Mouse (Mus musculus) forebrain, embryonic 15.5 days (tissue): ENCODE results near the gene Arih1. TPM values are rescaled to one million over a fixed set of nuclear protein-coding genes. Genes with fewer than 3 reads are reported as not detected.

ENCODE experiments used
- ATAC-seq: fragments of 200-750 bp; cut with Nextera tagmentation; replicated peaks from 2 replicates; pipeline ENCODE4 v1.8.0; 2017; ENCODE audit warnings: mild to moderate bottlenecking, moderate TSS enrichment, moderate library complexity
- H3K27ac ChIP-seq: fragments of 300-500 bp; sonication (generic); replicated peaks from 2 replicates; pipeline ENCODE4 v1.5.1; 2015; ENCODE audit warnings: mild to moderate bottlenecking, inconsistent platforms
- H3K27me3 ChIP-seq: fragments of 300-500 bp; sonication (generic); 2 replicates; pipeline ENCODE4 v1.6.1; 2015; ENCODE audit warnings: inconsistent platforms
- H3K36me3 ChIP-seq: fragments of 300-500 bp; sonication (generic); 2 replicates; pipeline ENCODE4 v1.6.1; 2015; ENCODE audit warnings: mild to moderate bottlenecking, inconsistent platforms
- H3K4me1 ChIP-seq: fragments of 300-500 bp; sonication (generic); 2 replicates; pipeline ENCODE4 v1.6.1; 2015; ENCODE audit warnings: inconsistent platforms
- H3K4me2 ChIP-seq: fragments of 300-500 bp; sonication (generic); replicated peaks from 2 replicates; pipeline ENCODE4 v1.6.1; 2015; ENCODE audit warnings: mild to moderate bottlenecking, inconsistent platforms
- H3K4me3 ChIP-seq: fragments of 300-500 bp; sonication (generic); 2 replicates; pipeline ENCODE4 v1.5.1; 2015; ENCODE audit warnings: mild to moderate bottlenecking, inconsistent platforms
- H3K9ac ChIP-seq: fragments of 300-500 bp; sonication (generic); replicated peaks from 2 replicates; pipeline ENCODE4 v1.6.1; 2015; ENCODE audit warnings: mild to moderate bottlenecking, inconsistent platforms
- H3K9me3 ChIP-seq: fragments of 300-500 bp; sonication (generic); 2 replicates; pipeline ENCODE4 v1.6.1; 2016; ENCODE audit warnings: inconsistent platforms
- WGBS: fragments of 180-500 bp; shearing (Covaris S2); methylation state at CpG from one replicate; pipeline ENCODE4 v1.1.7; 2015; ENCODE audit warnings: mixed read lengths; 5-methylcytosine and 5-hydroxymethylcytosine counted together
- polyA plus RNA-seq: library from polyadenylated mRNA; unstranded; fragments of >200 nt; fragmentation: Nextera tagmentation; extraction: Ambion mirVana; gene quantifications from 2 replicates; pipeline ENCODE4 v1.2.1, GENCODE M21; 2015

The Arih1 gene
- polyA plus RNA-seq, 1 experiment from 2014 or later = 18.8 TPM

DNA sequence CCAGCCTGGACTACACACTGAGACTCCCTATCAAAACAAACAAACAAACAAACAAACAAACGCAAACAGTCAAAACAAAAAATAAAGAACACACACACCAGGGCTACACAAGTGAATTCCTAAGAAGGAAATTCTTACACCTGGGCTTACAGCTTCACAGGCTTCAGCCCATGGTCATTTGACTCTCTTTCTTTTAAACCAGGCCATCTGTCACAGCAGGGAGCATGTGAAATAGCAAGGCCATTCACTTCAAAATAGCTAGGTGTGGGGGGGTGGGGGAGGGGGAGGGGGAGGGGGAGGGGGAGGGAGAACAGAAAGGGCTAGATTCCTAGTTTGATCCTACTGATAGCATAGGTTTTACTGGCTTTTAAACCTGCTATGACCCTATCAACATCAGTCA lies 21.7 kb upstream of the Arih1 start:
- ATAC-seq = no peak
- Histone ChIP-seq H3K36me3 (no peaks in the 10 kb centered on the region), H3K27me3 (no peaks in the 10 kb centered on the region), H3K4me2 (no peak overlapping the region), H3K9me3 (no peaks in the 10 kb centered on the region), H3K9ac (no peak overlapping the region), H3K4me1 (no peaks in the 10 kb centered on the region), H3K4me3 (no peak overlapping the region), H3K27ac (no peak overlapping the region)
- 71% methylated on average over 1 of the region's 1 CpGs for WGBS

DNA sequence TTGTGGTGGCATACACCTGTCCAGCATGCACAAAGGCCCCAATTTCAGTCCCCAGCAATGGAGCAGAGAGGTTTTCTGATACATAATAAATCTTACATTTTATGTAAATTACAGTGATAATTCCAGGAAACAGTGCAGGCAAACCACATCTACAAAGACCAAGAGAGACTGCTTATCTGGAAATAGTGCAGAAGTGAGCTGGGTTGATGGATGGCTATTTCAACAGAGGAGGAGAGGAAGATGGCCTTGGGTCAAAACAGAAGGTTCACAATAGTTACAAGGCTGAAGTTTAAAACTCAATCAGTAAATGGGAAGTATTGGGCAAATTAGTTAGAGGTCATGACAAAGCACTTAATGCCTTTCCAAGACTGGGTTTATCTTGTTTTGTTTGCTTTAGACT lies 913 bp upstream of the Arih1 start:
- Histone ChIP-seq H3K4me3 (peak overlapping the region; percentile 96), H3K36me3 (no peaks in the 10 kb centered on the region), H3K27me3 (no peaks in the 10 kb centered on the region), H3K4me2 (peak overlapping the region; percentile 57), H3K9ac (peak overlapping the region; percentile 98), H3K27ac (peak overlapping the region; percentile 99), H3K9me3 (no peaks in the 10 kb centered on the region), H3K4me1 (peaks cover 29% of the 10 kb centered on the region)
- ATAC-seq = no peak

DNA sequence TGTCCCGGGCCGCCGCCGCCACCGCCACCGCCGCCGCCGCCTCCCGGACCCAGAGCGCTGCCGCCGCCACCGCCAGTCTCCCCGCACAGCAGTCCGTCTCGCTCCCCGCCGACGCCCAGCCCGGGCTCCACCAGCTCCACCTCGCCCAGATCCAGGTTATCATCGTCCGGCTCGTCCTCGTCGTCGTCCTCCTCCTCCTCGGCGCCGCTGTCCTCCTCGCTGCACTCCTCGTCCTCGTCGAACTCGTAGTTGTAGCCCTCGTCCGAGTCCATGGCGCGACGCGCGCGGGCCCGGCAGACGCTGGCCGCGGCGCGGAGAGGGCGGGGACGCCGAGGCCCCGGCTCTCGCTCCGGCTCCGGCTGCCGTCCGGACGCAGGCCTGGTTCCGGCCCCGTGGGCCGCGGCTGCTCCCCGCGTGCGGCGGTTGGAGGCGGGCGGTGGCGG lies 321 bp downstream of the Arih1 start:
- H3K36me3 ChIP-seq = no peaks in the 10 kb centered on the region
- no peaks in the 10 kb centered on the region for H3K27me3 ChIP-seq
- H3K4me2 ChIP-seq = peak overlapping the region; percentile 80
- WGBS = under 1% methylated on average over 61 of the region's 71 CpGs
- no peaks in the 10 kb centered on the region for H3K9me3 ChIP-seq
- peak overlapping the region; percentile 99 for H3K27ac ChIP-seq
- peak; percentile 82 for ATAC-seq
- H3K9ac ChIP-seq = peak overlapping the region; percentile 98
- H3K4me3 ChIP-seq = peak overlapping the region; percentile 96
- H3K4me1 ChIP-seq = peaks cover 37% of the 10 kb centered on the region

DNA sequence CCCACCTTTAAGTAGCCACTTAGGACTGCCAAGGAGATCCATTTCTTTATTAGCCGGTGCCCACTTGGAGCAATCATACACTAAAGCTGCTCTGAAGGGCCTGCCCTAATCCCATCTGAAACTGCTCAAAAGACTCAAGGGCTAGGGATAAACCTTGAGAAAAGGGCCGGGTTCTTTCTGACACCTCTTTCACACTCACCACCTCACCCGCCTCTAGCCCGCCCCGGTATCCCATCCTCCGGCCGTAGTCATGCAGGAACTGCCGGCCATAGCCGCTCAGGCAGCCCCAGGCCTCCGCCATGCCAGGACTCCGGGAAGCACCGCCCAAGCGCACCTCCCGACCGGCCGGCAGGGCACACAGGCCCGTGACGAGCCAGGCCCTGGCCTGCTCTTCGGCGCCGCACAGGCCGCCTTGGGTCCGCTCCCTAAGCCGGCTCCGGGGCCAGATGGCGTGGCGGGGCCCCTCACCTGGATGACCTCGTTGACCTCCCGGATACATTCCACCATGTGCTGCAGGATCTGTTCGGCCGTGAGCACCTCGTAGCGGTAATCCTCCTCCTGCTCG lies 825 bp downstream of the Arih1 start:
- Histone ChIP-seq H3K4me3 (peak overlapping the region; percentile 96), H3K27ac (peak overlapping the region; percentile 99), H3K4me2 (peak overlapping the region; percentile 80), H3K4me1 (peaks cover 37% of the 10 kb centered on the region), H3K27me3 (no peaks in the 10 kb centered on the region), H3K9me3 (no peaks in the 10 kb centered on the region), H3K9ac (peak overlapping the region; percentile 98), H3K36me3 (no peaks in the 10 kb centered on the region)
- under 1% methylated on average over 34 of the region's 34 CpGs for WGBS
- peak; percentile 38 for ATAC-seq

DNA sequence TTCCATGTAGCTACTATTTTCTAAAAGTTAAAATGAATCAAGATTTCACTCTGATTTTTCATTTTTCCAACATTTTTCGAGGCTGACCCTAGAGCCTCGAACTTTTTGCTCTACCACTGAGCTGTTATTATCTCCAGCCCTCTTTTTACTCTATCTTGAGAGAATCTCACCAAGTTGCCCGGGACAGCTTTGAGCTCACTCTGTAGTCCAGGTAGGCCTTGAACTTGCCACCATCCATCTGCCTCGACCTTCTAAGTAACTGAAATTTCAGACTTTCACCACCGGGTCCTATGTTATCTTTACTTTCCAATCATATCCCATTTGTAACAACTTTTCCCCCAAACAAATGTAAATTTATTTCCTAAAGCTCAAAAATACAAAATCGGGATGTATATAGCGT lies 1.7 kb downstream of the Arih1 start:
- H3K9ac ChIP-seq = peak overlapping the region; percentile 98
- H3K27ac ChIP-seq = no peak overlapping the region
- ATAC-seq = no peak
- H3K36me3 ChIP-seq = no peaks in the 10 kb centered on the region
- peaks cover 39% of the 10 kb centered on the region for H3K4me1 ChIP-seq
- peak overlapping the region; percentile 80 for H3K4me2 ChIP-seq
- H3K4me3 ChIP-seq = peak overlapping the region; percentile 96
- WGBS = 18% methylated on average over 7 of the region's 7 CpGs
- H3K9me3 ChIP-seq = no peaks in the 10 kb centered on the region
- H3K27me3 ChIP-seq = no peaks in the 10 kb centered on the region

DNA sequence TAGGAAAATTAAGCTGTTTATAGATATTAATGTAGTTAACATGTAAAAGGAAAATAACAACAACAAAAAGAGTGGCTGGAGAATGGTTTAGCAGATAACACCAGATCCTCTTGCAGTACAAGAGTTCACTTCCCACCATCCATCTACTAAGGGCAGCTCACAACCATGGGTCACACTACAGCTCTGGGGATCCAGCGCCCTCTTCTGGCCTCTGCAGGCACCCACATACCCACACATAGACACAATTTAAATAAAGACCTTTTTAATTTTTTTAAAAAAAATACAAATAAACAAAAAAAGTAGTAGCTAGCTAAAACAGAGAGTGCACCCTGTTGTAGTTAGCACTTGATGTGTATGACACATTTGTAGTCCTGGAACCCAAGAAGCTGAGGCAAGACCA lies 4.0 kb downstream of the Arih1 start:
- WGBS = 29% methylated on average over 1 of the region's 1 CpGs
- Histone ChIP-seq H3K27ac (no peak overlapping the region), H3K9ac (no peak overlapping the region), H3K9me3 (no peaks in the 10 kb centered on the region), H3K4me2 (no peak overlapping the region), H3K36me3 (no peaks in the 10 kb centered on the region), H3K4me1 (peaks cover 47% of the 10 kb centered on the region), H3K27me3 (no peaks in the 10 kb centered on the region), H3K4me3 (no peak overlapping the region)
- no peak for ATAC-seq

DNA sequence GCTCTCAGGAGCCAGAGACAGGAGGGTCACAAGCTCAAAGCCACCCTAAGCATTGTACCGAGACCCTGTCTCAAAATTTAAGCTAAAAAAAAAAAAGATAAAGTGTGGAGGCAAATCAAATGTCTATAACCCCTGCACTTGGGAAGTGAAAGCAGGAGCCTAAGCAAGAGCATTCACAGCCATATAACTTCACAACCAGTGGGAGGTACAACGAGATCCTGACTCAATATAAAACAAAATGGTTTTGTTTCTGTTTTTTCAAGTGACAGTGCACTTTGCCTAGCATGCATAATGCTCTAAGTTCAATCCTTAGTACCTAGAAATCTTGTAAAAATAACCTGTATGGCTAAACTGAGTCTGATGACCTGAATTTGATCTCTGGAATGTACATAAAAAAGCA lies 9.8 kb downstream of the Arih1 start:
- H3K9ac ChIP-seq = no peak overlapping the region
- peaks cover 29% of the 10 kb centered on the region for H3K4me1 ChIP-seq
- no peak overlapping the region for H3K4me3 ChIP-seq
- WGBS = 93% methylated on average over 2 of the region's 2 CpGs
- no peaks in the 10 kb centered on the region; the same call in 1 of the 2 replicates for H3K36me3 ChIP-seq
- ATAC-seq = no peak
- H3K27ac ChIP-seq = no peak overlapping the region
- no peaks in the 10 kb centered on the region for H3K27me3 ChIP-seq
- H3K4me2 ChIP-seq = no peak overlapping the region
- H3K9me3 ChIP-seq = no peaks in the 10 kb centered on the region

DNA sequence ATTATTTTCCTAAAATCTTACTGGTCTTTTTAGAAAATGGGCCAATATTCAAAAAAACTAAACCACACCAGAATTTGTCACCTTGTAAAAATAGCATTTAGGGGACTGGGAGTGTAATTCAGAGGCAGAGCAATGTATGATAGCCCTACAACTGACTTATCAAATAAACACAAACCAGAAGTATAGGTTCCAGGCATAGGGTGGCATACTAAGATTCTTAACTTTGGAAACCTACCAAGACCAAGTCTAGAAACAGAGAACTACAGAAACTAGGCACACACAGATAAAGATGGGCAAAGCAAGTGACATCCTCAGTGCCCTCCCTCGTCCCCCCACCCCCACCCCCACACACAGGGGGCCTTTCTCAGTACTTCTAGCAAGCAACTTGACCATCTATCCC lies 11.6 kb downstream of the Arih1 start:
- no peak overlapping the region for H3K27ac ChIP-seq
- H3K9ac ChIP-seq = no peak overlapping the region
- no peak for ATAC-seq
- H3K4me2 ChIP-seq = no peak overlapping the region
- no peaks in the 10 kb centered on the region for H3K9me3 ChIP-seq
- no peaks in the 10 kb centered on the region for H3K27me3 ChIP-seq
- H3K4me3 ChIP-seq = no peak overlapping the region
- H3K4me1 ChIP-seq = peaks cover 27% of the 10 kb centered on the region
- no peaks in the 10 kb centered on the region; the same call in 1 of the 2 replicates for H3K36me3 ChIP-seq
- WGBS = 95% methylated on average over 1 of the region's 1 CpGs

DNA sequence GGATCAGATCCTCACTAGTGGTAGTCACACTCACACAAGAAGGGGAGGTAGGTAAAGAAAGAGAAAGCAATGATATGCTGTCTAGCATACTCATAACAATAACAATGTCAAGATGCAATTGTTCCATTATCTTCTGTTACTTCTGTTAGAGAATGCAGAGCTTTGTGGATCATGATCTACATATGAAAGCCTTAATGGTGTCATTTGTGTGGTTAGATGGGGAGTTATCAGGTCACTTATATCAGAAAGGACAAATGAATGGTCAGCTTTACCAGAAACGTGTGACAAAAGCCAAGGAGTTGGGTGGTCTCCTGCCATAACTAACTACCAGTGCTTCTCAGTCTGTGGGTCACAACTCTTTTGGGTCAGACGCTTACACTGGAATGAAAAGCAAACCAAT lies 13.2 kb downstream of the Arih1 start:
- Histone ChIP-seq H3K4me1 (peaks cover 21% of the 10 kb centered on the region; the same call in 1 of the 2 replicates), H3K27me3 (no peaks in the 10 kb centered on the region), H3K36me3 (no peaks in the 10 kb centered on the region; the same call in 1 of the 2 replicates), H3K9ac (no peak overlapping the region), H3K4me3 (no peak overlapping the region), H3K27ac (no peak overlapping the region), H3K9me3 (no peaks in the 10 kb centered on the region), H3K4me2 (no peak overlapping the region)
- ATAC-seq = no peak
- 76% methylated on average over 2 of the region's 2 CpGs for WGBS

DNA sequence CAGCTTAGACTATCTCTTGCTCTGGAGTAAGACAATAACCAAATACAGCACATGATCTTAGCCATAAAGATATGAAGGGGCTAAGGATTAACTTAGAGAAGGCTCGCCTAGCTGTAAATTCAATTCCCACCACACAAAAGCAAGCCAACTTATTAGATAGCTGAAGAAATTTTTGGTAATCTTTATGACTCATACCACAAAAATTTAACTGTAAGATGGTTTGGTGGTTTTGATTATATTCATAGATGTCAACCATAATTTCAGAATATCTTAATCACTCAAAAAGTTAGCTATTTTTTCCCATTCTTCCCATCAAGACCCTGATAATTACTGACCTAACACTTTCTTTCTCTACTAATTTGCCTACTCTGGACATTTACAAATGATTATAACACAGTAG lies 17.0 kb downstream of the Arih1 start:
- Histone ChIP-seq H3K4me2 (no peak overlapping the region), H3K27ac (no peak overlapping the region), H3K4me1 (peaks cover 7% of the 10 kb centered on the region; the same call in 1 of the 2 replicates), H3K9me3 (no peaks in the 10 kb centered on the region), H3K9ac (no peak overlapping the region), H3K27me3 (no peaks in the 10 kb centered on the region), H3K4me3 (no peak overlapping the region), H3K36me3 (no peaks in the 10 kb centered on the region)
- WGBS = 87% methylated on average over 1 of the region's 1 CpGs
- ATAC-seq = no peak

DNA sequence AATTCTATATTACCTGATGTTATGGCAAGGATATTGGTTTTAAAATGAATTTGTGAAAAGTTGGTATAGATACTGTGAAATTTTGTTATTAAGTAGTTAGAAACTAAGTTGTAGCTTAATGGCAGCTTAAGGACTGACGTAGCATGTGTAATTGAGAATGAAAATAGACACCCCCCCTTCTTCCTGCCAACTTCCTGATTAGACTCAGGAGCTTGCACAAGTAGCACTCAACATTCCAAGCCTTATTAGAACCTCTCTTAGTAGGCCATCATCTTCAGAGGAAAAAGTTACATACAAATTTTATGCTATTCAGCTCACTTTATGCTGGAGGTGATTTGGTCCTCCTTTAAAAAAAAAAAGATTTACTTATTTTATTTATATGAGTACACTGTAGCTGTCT lies 22.1 kb downstream of the Arih1 start:
- no peaks in the 10 kb centered on the region for H3K27me3 ChIP-seq
- H3K4me2 ChIP-seq = no peak overlapping the region
- no peak overlapping the region for H3K4me3 ChIP-seq
- 80% methylated on average over 1 of the region's 1 CpGs for WGBS
- H3K4me1 ChIP-seq = no peaks in the 10 kb centered on the region
- H3K9ac ChIP-seq = no peak overlapping the region
- ATAC-seq = no peak
- no peaks in the 10 kb centered on the region for H3K9me3 ChIP-seq
- H3K27ac ChIP-seq = no peak overlapping the region
- H3K36me3 ChIP-seq = no peaks in the 10 kb centered on the region

DNA sequence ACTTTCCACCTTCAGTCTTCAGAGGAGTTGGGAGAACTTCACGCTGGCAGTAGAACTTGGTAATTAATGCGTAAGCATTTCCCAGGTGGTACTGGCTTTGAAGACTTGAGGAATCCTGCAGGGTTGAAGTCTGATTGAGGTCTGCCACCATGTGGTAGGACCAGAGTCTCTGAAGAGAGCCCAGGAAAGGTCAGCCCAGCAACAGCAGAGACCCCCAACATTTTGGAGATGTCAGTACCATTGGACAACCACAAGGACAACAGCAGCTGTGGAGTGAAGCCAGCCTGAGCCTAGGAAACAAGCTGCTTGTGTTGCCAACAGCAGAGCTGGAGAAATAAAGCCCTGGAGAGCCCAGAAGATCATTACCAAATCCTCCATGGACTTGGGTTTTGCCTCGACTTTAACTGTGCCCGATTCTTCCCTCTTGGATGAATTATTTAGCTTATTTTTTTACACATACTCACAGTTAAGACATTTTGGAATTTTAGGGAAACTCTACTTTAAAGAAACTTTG lies 27.4 kb downstream of the Arih1 start:
- no peak for ATAC-seq
- Histone ChIP-seq H3K4me1 (no peaks in the 10 kb centered on the region), H3K4me3 (no peak overlapping the region), H3K9ac (no peak overlapping the region), H3K27ac (no peak overlapping the region), H3K36me3 (no peaks in the 10 kb centered on the region), H3K9me3 (no peaks in the 10 kb centered on the region), H3K27me3 (no peaks in the 10 kb centered on the region), H3K4me2 (no peak overlapping the region)
- WGBS = 80% methylated on average over 4 of the region's 4 CpGs

DNA sequence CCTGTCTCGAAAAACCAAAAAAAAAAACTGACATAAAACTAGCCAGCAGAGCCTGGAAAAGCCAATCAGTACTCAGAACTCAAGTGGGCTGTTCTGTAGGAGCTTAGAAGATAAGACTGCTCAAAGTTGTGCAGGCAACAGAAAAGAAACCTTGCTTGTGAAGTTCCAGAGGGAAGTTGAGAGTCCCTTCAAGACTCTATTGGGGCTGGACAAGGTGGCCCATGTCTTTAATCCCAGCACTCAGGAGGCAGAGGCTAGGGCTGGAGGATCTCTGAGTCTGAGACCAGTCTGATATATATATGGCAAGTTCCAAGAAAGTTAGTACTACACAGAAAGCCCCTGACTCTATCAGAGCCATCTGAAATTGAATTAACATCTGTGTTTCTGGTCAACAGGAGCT lies 28.0 kb downstream of the Arih1 start:
- no peaks in the 10 kb centered on the region for H3K36me3 ChIP-seq
- H3K27ac ChIP-seq = no peak overlapping the region
- H3K4me2 ChIP-seq = no peak overlapping the region
- H3K9ac ChIP-seq = no peak overlapping the region
- H3K4me1 ChIP-seq = no peaks in the 10 kb centered on the region
- 100% methylated on average over 1 of the region's 1 CpGs for WGBS
- ATAC-seq = no peak
- H3K4me3 ChIP-seq = no peak overlapping the region
- no peaks in the 10 kb centered on the region for H3K9me3 ChIP-seq
- H3K27me3 ChIP-seq = no peaks in the 10 kb centered on the region
